Mouse (Mus musculus) stomach, embryonic 16.5 days (tissue): ENCODE results near the gene Prr14. TPM values are rescaled to one million over a fixed set of nuclear protein-coding genes. Genes with fewer than 3 reads are reported as not detected.
A peak's percentile ranks its signal among the peaks of the same experiment; 100 is the strongest.

Experiments used
- ATAC-seq: fragments of 200-750 bp; cut with Nextera tagmentation; 2 replicates; pipeline ENCODE4 v1.8.0; 2017; ENCODE audit warnings: moderate number of reproducible peaks, moderate TSS enrichment; ENCODE audit not compliant: insufficient read depth, low FRiP score
- H3K27ac ChIP-seq: fragments of 300-500 bp; sonication (generic); 2 replicates; pipeline ENCODE4 v1.5.1; 2014; ENCODE audit warnings: low read length
- H3K27me3 ChIP-seq: fragments of 300-500 bp; sonication (generic); 2 replicates; pipeline ENCODE4 v1.6.1; 2014; ENCODE audit warnings: low read length, control low read depth, mixed read lengths; ENCODE audit not compliant: control insufficient read depth, insufficient read depth
- H3K36me3 ChIP-seq: fragments of 300-500 bp; sonication (generic); 2 replicates; pipeline ENCODE4 v1.6.1; 2014; ENCODE audit warnings: low read length; ENCODE audit not compliant: control insufficient read depth, insufficient read depth
- H3K4me1 ChIP-seq: fragments of 300-500 bp; sonication (generic); 2 replicates; pipeline ENCODE4 v1.6.1; 2014; ENCODE audit warnings: low read length, control low read depth, mixed read lengths; ENCODE audit not compliant: control insufficient read depth, insufficient read depth
- H3K4me2 ChIP-seq: fragments of 300-500 bp; sonication (generic); 2 replicates; pipeline ENCODE4 v1.6.1; 2014; ENCODE audit warnings: low read depth, low read length, mixed read lengths
- H3K4me3 ChIP-seq: fragments of 300-500 bp; sonication (generic); replicated peaks from 2 replicates; pipeline ENCODE4 v1.5.1; 2014; ENCODE audit warnings: mild to moderate bottlenecking, low read length
- H3K9ac ChIP-seq: fragments of 300-500 bp; sonication (generic); 2 replicates; pipeline ENCODE4 v1.6.1; 2014; ENCODE audit warnings: low read length
- H3K9me3 ChIP-seq: fragments of 300-500 bp; sonication (generic); replicated peaks from 2 replicates; pipeline ENCODE4 v1.6.1; 2016; ENCODE audit warnings: low read length, control low read depth; ENCODE audit not compliant: control insufficient read depth
- WGBS: fragments of 180-500 bp; shearing (Covaris S2); extraction: QIAGEN DNeasy Blood & Tissue Kit; methylation state at CpG from one replicate; pipeline ENCODE4 v1.1.7; 2014; 5-methylcytosine and 5-hydroxymethylcytosine counted together
- microRNA-seq: library from miRNA; unstranded; fragments of <30 nt; microRNA quantifications from one replicate; pipeline ENCODE4, GENCODE M21; 2016
- polyA plus RNA-seq: library from polyadenylated mRNA; unstranded; fragments of >200 nt; fragmentation: Nextera tagmentation; extraction: Ambion mirVana; gene quantifications from 2 replicates; pipeline ENCODE4 v1.2.1, GENCODE M21; 2015

Prr14 gene
- polyA plus RNA-seq, 1 experiment from 2014 or later, result 37.8 TPM

DNA sequence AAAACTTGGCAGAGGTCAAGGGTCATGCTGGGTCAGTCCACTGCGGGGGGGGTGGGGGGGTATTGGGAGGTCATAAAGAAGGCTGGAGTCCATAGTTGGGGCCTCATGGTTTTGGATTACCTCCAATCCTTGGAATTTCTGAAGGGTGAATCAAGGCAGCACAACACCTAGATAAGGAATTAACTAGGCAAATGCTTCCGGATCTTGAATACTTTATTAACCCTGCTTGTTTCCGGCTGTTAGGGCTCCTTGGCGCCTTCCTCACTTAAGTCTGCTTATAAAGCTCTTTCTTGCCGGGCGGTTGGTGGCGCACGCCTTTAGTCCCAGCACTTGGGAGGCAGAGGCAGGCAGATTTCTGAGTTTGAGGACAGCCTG lies 53.6 kb downstream of the Prr14 start:
- H3K4me1 ChIP-seq, result peaks cover 17% of the 10 kb centered on the region
- H3K36me3 ChIP-seq, result peaks cover 11% of the 10 kb centered on the region; the same call in 1 of the 2 replicates
- no peaks in the 10 kb centered on the region for H3K27me3 ChIP-seq
- H3K9ac ChIP-seq, result peak overlapping the region; percentile 94
- H3K27ac ChIP-seq, result peak overlapping the region; percentile 99
- 29% methylated on average over 8 of the region's 8 CpGs for WGBS
- peak overlapping the region; percentile 91 for H3K4me3 ChIP-seq
- no peak for ATAC-seq
- H3K9me3 ChIP-seq, result no peaks in the 10 kb centered on the region
- H3K4me2 ChIP-seq, result peak overlapping the region; percentile 67

DNA sequence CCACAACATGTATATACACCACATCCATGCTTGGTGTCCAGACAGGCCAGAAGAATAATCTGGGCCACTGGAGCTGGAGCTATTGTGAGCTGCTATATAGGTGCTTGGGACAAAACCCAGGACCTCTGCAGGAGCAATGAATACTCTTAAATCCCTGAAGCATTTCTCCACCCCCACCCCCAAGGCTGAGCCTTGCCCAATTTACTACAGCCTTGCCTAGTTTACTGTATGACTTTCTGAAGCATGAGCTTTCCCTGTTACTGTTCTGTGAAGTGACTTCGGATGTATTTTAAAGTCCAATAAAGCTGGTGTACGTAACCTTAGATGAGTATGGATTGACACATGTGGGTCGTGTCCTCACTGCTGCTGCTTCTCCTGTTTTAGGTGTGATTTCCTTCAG lies 54.4 kb downstream of the Prr14 start:
- WGBS, result 66% methylated on average over 3 of the region's 3 CpGs
- Histone ChIP-seq H3K4me2 (peak overlapping the region; percentile 67), H3K27ac (peak overlapping the region; percentile 99), H3K9me3 (no peaks in the 10 kb centered on the region), H3K36me3 (peaks cover 11% of the 10 kb centered on the region; the same call in 1 of the 2 replicates), H3K4me3 (peak overlapping the region; percentile 91), H3K9ac (no peak overlapping the region; the same call in 1 of the 2 replicates), H3K27me3 (no peaks in the 10 kb centered on the region), H3K4me1 (peaks cover 17% of the 10 kb centered on the region)
- no peak for ATAC-seq

DNA sequence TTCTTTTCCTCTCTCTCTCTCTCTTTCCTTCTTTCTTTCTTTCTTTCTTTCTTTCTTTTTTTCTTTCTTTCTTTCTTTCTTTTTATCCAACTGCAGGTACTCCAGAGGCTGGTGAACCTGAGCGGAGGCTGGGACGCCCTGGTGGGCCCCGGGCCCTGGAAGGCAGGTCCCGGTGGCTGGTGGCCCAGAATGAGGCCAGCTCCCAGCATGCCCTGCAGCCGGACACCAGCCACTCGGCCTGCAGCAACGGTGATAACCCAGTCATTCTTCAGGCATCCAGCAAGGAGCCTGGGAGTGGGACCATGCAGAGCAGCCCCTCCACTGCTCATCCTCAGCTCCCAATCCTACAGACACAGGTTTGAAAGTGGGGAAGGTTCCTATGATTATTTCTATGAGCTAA lies 56.4 kb downstream of the Prr14 start:
- no peaks in the 10 kb centered on the region for H3K27me3 ChIP-seq
- H3K4me2 ChIP-seq, result no peak overlapping the region
- peaks cover 16% of the 10 kb centered on the region; the same call in 1 of the 2 replicates for H3K36me3 ChIP-seq
- ATAC-seq, result no peak
- no peak overlapping the region for H3K27ac ChIP-seq
- no peak overlapping the region for H3K4me3 ChIP-seq
- WGBS, result 92% methylated on average over 7 of the region's 7 CpGs
- no peak overlapping the region for H3K9ac ChIP-seq
- H3K9me3 ChIP-seq, result no peaks in the 10 kb centered on the region
- peaks cover 17% of the 10 kb centered on the region for H3K4me1 ChIP-seq

DNA sequence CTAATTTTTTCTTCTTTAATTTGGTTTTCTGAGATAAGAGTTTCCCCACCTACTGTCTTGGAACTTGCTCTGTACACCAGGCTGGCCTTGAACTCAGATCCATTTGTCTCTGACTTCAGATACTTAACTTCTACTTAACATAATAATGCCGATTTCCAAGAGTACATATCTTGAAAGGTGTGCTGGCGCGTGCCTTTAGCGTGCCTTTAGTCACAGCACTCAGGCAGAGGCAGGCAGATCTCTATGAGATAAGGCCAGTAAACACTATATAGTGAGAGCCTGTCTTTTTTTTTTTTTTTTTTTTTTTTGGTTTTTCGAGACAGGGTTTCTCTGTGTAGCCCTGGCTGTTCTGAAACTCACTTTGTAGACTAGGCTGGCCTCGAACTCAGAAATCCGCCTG lies 56.9 kb downstream of the Prr14 start:
- Histone ChIP-seq H3K9ac (no peak overlapping the region), H3K27me3 (no peaks in the 10 kb centered on the region), H3K4me3 (no peak overlapping the region), H3K9me3 (no peaks in the 10 kb centered on the region), H3K4me1 (peaks cover 14% of the 10 kb centered on the region), H3K4me2 (no peak overlapping the region), H3K36me3 (peaks cover 18% of the 10 kb centered on the region), H3K27ac (no peak overlapping the region)
- no peak for ATAC-seq
- WGBS, result 95% methylated on average over 6 of the region's 7 CpGs

DNA sequence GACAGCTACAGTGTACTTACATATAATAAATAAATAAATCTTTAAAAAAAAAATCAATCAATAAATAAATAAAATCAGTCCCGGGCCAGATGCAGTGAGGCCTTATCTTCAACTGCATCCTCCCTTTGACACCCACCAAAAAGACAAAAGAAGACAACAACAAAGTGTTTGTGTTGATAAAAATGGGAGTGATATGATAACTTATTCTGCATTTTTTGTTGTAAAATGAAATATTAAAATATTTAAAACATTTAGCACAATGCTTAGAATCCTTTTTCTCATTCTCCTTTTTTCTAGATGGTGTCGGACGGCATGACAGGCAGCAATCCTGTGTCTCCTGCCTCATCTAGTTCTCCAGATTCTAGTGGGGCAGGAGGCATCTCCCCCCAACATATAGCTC lies 59.9 kb downstream of the Prr14 start, which contains the start of gene Gm42715:
Gene Gm42715, plus strand, starts transcription at position 301 of the 400 bp plus-strand sequence.
- Histone ChIP-seq H3K27me3 (no peaks in the 10 kb centered on the region), H3K4me2 (no peak within 1 kb of the TSS), H3K9me3 (no peaks in the 10 kb centered on the region), H3K4me1 (no peaks in the 10 kb centered on the region), H3K9ac (no peak within 1 kb of the TSS), H3K4me3 (no peak within 1 kb of the TSS), H3K27ac (no peak within 1 kb of the TSS), H3K36me3 (peaks cover 22% of the 10 kb centered on the region)
- ATAC-seq, result no peak
- WGBS, result 87% methylated on average over 3 of the region's 3 CpGs

Small RNAs within 50 kb of the gene (microRNA-seq; reads per million reads assigned to microRNA genes)
- gene Gm47278 (not detected), gene Mir7060 (not detected)

Other genes starting within 250 kb of the Prr14 start
- 27.1 and 28.5 TPM in 2 replicates for gene Zfp553, start 226.6 kb upstream of the Prr14 start, polyA plus RNA-seq
- 14.7 and 15.0 TPM in 2 replicates for gene Sept1, start 226.5 kb upstream of the Prr14 start, polyA plus RNA-seq
- 35.5 and 37.8 TPM in 2 replicates for gene Zfp771, start 215.3 kb upstream of the Prr14 start, polyA plus RNA-seq
- 131 and 145 TPM in 2 replicates for gene Dctpp1, start 198.9 kb upstream of the Prr14 start, polyA plus RNA-seq
- gene Sephs2, start 185.6 kb upstream of the Prr14 start, polyA plus RNA-seq, result 82.2 and 94.3 TPM in 2 replicates
- 3.1 and 4.0 TPM in 2 replicates for gene Itgal, start 163.4 kb upstream of the Prr14 start, polyA plus RNA-seq
- 12.0 and 13.9 TPM in 2 replicates for gene Zfp768, start 114.0 kb upstream of the Prr14 start, polyA plus RNA-seq
- gene Zfp747, start 83.6 kb upstream of the Prr14 start, polyA plus RNA-seq, result 9.6 and 11.1 TPM in 2 replicates
- gene 9130019O22Rik, start 72.4 kb upstream of the Prr14 start, polyA plus RNA-seq, result 6.2 and 6.7 TPM in 2 replicates
- gene E430018J23Rik, start 66.0 kb upstream of the Prr14 start, polyA plus RNA-seq, result 6.1 and 9.3 TPM in 2 replicates
- 7.1 and 7.6 TPM in 2 replicates for gene Zfp764, start 52.8 kb upstream of the Prr14 start, polyA plus RNA-seq
- 21.5 and 24.4 TPM in 2 replicates for gene Zfp688, start 37.5 kb upstream of the Prr14 start, polyA plus RNA-seq
- gene Zfp689, start 10.5 kb upstream of the Prr14 start, polyA plus RNA-seq, result 5.0 and 5.8 TPM in 2 replicates
- 10.5 and 11.1 TPM in 2 replicates for gene Fbrs, start 19.6 kb downstream of the Prr14 start, polyA plus RNA-seq
- 20.3 and 32.4 TPM in 2 replicates for gene Srcap, start 52.4 kb downstream of the Prr14 start, polyA plus RNA-seq
- 12.3 and 13.2 TPM in 2 replicates for gene Gm42715, start 60.0 kb downstream of the Prr14 start, polyA plus RNA-seq
- 10.1 and 14.0 TPM in 2 replicates for gene Tmem265, start 101.8 kb downstream of the Prr14 start, polyA plus RNA-seq
- gene Phkg2, start 113.7 kb downstream of the Prr14 start, polyA plus RNA-seq, result 37.6 and 44.1 TPM in 2 replicates
- 6.3 and 8.1 TPM in 2 replicates for gene Ccdc189, start 129.0 kb downstream of the Prr14 start, polyA plus RNA-seq
- 41.6 and 41.7 TPM in 2 replicates for gene Rnf40, start 129.2 kb downstream of the Prr14 start, polyA plus RNA-seq
- gene Zfp629, start 156.2 kb downstream of the Prr14 start, polyA plus RNA-seq, result 10.4 and 10.9 TPM in 2 replicates
- gene Bcl7c, start 249.3 kb downstream of the Prr14 start, polyA plus RNA-seq, result 26.2 and 33.1 TPM in 2 replicates